Mouse (Mus musculus): Measurements from ENCODE around the gene Nolc1.

GRCm38 (mm10) chr19:46132577-46132976 is 56.9 kb downstream of the Nolc1 start:
- TF ChIP-seq CTCF (IDR thresholded peaks at IDR 0.05) (no peak), EP300 (IDR thresholded peaks at IDR 0.05) (no peak)

Data from lung, postnatal 0 days (tissue).